Mouse (Mus musculus): Measurements from ENCODE around the gene Erp27.

Erp27 gene

GRCm38 (mm10) chr6:136865360-136865759 is 56.6 kb downstream of the Erp27 start:
- no peak for DNase-seq (ENCODE audit: low read depth, low spot score)

- peak; percentile 89 for DNase-seq (ENCODE audit: low read depth, low spot score)
Observed at GRCm38 (mm10) chr6:136861020-136861419, 61.0 kb downstream of the Erp27 start.

GRCm38 (mm10) chr6:136858420-136858819 is 63.6 kb downstream of the Erp27 start:
- DNase-seq (ENCODE audit: low read depth, low spot score) = no peak

- DNase-seq (ENCODE audit: low read depth, low spot score) = no peak
Observed at GRCm38 (mm10) chr6:136857873-136858260, 64.1 kb downstream of the Erp27 start.

All from 3T3-L1 (cell line).